Mouse (Mus musculus) spleen, postnatal 14 days (tissue): ENCODE results near the gene Mmp11.

Experiments used
- DNase-seq, 2 experiments: peaks; one replicate each; pipeline ENCODE4 v3.0.0; 2021 to 2022; ENCODE audit warnings: low spot score in 2 of 2

Gene Mmp11

DNA sequence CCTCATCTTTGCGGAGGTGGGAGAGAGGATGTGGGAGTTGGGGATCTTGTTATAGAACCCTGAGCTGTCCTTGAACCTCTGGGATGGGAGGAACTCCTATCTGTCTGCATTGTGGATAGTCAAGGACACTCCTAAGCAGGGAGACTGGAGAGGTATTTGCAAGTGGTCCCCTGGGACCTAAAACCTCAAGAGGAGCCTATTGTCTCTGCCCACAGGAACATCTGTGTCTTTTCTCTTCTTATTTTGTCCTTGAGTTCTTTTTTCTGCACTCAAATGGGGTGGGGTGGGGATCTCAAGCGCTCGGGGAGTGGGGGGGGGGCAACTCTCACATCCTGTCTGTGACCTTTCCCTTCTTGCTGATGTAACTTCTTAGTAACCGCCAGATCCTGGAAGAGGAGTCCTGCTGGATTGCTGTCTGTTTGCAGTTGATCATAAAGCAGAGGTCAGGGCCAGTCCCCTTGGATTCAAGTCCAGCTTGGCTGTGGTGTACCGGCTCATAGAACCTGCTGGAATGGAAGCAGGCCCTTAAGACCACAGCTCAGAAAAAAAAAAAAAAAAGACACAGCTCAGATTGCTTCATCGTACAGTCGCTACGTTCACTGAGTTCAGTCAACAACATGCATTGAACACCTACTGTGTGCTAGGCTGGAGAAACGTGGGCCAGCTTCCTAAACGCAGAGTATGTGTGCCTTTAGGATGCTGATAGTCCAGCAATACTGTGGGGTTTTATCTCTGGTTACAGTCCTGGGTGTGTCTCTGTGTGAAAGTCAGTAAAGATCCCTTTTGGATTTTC is 1.8 kb upstream of the Mmp11 start:
- DNase-seq, result peak in 1 of 2 experiments; percentile 20

DNA sequence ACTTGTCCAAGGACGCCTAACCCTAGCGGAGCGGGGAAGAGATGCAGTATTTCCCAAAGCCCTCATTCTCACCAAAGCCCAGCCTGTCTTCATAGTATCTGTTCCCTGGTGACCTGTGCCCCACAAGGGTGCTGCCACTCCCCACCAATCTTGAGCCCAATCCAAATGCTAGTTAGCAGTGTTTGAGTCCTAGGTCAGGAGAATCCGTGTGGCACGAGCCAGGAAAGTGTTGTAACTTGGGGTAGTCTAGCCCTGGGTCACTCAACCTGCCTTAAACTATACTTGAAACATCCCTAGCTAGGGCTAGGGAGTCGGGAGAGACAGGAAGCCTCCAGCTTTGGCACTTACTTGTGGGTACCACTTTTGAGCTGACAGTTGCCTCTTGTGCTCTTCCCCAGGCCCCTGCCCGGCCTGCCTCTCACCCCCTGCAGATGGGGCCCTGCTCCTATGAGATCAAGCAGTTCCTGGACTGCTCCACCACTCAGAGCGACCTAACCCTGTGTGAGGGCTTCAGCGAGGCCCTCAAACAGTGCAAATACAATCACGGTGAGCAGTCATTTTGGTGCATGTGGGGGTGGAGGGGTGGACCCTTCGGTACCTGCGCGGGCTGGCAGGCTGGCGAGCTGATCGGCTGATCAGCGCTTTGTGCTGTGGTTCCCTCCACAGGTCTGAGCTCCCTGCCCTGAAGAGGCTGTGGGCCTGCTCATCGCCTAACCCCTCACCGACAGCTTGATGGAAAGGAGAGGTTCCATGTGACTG is 792 bp upstream of the Mmp11 start:
- peak in 1 of 2 experiments; percentile 17 for DNase-seq

DNA sequence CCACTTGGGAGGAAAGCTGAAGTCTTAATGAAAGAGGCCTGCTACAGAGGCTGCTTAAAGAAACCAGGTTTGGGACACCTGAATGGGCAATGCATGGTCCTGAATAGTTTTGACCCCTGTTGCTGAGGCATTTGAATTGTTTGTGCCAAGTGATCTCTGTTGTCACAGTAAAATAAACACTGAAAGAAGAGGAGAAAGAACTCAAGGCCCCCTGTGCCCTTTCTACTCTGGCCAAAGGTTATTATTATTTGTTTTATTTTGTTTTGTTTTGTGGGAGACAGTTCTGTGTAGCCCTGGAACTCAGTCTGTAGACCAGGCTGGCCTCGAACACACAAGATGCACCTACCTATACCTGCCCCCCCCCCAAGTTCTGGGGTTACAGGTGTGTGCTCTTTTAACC is 1.3 kb downstream of the Mmp11 start:
- DNase-seq, result no peak

- no peak for DNase-seq
Measured at GRCm38 (mm10) chr10:75932891-75933290, 3.4 kb downstream of the Mmp11 start, which contains the start of gene Chchd10. Gene Chchd10 (plus strand): TSS chr10:75933130.

DNA sequence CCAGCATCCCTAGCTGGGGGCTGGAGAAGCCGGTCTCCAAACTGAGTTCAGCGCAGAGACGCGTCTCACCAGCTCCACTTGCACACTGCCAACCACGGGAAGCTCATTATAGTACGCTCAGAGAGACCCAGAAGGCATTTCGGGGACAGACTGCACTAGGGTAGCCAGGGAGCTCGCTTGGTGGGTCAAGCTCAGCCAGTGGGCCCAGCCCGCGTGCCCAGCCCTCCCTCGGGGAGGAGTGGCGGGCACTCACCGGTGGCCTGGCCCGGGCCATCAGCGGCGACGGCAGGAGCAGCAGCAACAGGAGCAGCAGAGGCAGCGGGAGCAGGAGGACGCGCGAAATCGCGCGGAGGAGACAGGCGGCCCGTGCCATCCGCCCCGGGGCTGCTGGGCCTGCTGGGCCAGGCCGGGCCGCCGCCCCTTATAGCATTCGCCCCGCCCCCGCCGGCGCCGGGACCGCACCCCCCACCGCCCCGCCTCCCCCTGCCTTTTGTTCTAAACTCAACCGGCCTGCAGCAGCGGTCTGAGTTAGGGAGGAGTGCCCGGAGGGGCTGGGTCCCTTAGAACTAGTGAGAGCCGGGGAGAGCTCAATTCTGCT is 4.1 kb downstream of the Mmp11 start:
- DNase-seq, result peak in 1 of 2 experiments; percentile 31

DNA sequence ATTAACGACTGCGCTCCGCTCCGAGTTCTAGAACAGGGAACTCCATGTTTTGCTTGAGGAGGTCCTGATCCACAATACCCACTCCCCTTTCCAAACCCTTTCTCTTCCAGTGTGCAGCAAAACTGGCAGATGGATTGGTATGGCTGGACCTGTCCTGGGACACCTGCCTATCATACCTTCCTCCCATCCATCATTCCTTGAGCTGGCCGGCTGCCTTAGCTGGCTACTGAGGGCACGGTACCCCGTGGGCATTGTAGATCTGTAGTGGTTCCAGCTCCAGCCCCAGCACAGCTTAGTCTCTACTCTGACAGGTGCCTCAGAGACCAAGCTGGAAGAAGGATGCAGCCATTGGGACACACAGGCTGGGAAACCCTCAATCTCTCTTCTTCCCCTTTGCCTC is 5.0 kb downstream of the Mmp11 start:
- no peak for DNase-seq

GRCm38 (mm10) chr10:75930304-75930703 is 6.0 kb downstream of the Mmp11 start:
- no peak for DNase-seq

- DNase-seq, result no peak
Measured at GRCm38 (mm10) chr10:75926396-75926795, 9.9 kb downstream of the Mmp11 start.

DNA sequence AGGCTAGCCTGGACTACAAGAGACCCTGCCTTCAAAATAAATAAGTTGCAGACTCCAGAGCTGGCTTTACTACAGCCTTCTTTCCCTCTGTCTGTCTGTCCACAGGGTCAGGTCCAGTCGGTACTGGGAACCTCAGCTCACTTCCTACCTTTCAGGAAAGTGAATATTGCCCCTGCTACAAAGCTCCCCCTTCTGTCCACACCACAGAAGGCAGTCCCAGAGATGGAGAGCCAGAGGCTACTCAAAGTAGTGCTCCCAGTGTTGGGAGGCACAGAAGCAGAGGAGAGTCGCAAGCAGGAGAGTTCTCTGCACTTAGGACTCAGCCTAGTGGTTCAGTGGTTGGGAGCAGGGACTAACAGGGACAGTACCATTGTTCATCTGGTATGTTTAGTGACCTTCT is 12.0 kb downstream of the Mmp11 start:
- no peak for DNase-seq

DNA sequence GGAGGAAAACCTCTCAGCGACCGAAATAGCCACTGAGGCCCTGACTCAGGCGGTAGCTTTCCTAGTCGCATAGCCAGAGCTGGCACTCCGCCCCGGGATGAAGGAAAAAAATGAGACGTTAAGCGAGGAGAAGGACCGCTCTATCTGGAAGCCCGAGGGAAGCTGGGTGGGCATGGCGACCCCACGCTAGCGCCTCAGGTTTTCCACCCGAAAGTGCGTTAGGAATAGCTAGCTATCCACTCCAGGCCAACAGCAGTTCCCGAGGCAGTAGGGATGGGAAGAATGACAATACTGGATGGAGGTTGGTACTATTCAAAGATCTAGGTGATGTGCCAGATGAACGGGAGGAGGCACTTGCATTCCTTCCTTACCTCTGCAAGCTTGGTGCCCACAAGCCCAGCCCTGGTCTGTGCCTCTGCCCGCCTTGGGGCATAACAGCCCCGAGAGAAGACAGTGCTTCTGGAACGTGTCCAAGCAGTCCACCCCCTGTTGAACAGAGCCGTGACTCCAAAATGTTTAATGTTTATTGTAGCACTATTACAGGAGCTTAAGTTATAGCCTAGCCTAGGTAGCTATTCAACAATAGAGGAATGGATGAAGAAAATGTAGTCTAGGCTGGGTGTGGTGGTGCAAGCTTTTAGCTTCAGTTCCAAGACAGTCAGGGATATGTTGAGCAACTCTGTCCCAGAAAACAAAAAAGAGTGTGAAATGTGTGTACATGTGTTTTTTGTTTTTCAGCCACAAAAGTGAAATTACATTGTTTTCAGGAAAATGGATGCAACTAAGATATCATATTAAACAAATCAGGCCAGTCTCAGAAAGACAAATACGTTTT is 14.4 kb downstream of the Mmp11 start:
- DNase-seq, result no peak

DNA sequence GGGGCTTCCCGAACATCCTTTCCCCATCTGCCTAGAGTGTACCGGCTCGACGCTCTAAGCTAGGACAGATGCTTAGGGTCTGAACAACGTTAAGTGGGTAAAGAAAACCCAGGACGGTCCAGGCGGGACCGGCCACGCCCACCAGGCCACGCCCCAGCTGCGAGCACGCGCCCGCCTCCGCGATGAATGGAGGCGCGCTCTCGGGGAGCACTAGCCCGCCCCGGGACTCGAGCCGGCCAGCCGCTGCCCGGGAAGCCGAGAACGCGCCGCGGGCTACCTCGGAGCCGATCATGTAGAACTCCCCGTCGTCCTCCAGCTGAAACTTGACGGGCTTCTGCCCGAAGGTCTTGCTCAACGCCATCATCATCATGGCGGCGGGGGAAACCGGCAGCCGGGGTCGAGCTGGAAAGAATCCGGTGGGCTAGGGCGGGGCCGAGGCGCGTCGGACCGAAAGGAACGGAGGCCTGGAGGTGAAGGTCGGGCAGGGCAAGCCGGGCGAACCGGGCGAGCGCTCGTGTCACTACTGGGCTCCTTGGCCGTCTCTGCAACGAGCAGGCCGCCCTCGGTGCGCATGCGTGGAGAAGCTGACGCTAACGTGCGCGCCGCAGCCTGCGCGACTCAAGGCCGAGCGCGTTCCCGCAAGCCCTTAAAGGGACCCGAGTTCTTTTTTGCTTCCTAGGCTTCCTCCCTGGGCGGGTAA is 15.1 kb downstream of the Mmp11 start, which contains the start of gene Smarcb1:
Smarcb1 (minus strand) TSS at position 592 of the 700 bp plus-strand sequence.
- peak; percentile 88 to 94 for DNase-seq

DNA sequence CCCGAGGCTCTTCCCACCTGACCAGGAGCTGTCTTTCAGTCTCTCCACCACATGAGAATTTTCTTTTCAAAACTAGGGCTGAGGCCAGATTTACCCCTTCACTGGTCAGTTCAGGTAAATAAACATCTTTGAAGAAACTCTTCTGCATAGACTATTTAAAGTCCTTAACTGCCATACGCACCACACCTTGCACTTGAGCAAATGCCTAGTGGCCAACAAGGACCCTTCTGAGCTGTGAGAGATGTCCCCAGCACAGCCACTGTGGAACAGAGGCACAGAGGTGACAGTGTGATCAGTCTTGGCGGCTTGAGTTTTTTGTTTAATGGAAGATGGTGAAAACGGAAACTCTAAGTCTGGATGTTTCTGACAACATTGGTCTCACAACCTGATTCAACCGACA is 17.3 kb downstream of the Mmp11 start:
- no peak for DNase-seq

DNA sequence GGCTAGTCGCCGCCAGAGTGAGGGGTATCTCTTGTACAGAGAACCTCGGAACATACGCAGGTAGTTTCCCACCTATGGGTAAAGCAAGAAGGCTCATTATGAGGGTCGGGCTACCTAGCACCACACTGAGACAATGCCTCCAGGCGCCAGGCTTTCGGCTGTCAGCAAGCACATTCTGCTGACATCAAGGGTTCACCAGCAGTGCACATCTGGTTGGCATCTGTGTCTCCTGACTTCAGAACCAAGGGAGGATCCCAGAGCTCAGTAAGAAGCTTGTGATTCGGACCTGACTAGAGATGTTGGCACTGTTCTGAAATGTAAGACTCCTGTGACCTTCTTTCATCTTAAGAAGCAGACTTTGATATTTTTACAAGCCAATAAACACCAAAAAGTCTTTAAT is 19.5 kb downstream of the Mmp11 start:
- no peak for DNase-seq

DNA sequence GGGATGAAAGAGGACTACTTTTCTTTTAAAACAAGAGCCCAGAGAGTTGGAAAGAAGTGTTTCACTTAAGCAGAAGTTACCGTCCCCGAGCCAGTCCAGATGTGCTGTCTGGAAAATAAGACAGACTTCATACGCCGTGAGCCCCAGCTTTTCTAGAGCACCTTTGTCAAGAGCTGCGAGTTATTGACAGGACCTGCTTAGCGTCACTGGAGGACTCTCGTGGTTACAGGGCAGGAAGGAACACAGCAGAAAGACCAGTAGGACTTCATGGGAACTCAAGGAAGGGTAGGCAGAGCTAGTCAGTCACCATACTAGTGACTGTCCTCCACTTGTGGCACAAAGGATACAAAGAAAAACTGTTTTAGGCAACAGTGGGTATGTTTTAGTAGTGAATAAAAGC is 20.7 kb downstream of the Mmp11 start:
- no peak for DNase-seq

- no peak for DNase-seq
Measured at GRCm38 (mm10) chr10:75913013-75913589, 23.2 kb downstream of the Mmp11 start.

DNA sequence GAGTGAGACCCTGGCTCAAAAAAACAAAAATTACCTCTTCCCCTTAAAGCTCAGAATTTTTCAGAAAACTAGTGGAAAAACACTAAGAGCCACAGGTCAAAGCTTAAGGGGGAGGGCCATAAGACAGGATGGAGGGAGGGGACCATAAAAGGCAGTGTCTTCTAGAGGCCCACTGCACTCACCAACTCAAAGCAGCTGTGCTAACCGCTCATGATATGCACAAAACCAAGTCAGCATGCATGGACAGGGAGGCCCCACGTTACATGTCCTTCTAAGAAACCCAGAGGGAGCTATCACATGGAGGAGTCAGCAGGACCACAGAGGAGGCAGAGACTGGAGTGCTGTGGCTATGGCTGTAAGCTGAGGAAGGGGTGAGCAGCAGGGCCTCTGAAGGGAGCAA is 25.6 kb downstream of the Mmp11 start:
- no peak for DNase-seq

DNA sequence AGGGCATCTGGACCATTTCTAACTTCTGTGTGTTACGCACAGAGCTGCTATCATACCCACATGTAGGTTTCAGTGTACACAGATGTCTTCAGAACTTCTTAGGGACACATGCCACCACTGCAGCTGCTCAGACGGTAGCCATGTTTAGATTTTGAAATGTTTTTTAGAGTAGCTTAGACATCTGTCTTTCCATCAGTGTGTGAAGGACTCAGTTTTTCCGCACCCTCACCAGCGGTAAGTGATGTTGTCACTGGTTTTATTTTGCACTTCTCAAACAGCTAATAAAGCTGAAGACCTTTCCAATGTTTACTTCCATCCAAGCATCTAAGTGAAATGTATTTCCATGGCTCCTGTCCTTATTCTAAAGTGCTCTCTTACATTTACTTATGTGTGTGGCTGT is 29.4 kb downstream of the Mmp11 start:
- DNase-seq, result no peak

DNA sequence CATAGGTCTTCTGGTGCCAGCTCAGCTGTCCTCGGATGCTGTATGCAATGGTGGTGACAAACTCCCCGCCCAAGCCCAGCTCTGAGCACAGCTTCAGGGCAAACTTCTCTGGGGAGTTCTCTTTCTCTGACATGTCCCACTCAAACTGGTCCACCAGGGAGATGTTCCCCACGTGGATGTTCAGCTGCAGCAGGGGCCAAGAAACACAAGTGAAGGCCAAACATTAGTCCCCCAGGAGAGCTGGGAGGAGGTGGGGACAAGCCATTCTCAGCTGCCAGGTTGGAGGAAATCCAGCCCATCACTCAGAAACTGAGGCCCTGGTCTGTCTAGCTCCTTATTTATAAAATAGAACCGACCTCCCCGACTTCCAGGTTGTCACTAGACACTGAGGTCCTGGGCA is 31.9 kb downstream of the Mmp11 start:
- DNase-seq, result no peak

- no peak for DNase-seq
Measured at GRCm38 (mm10) chr10:75898846-75899245, 37.5 kb downstream of the Mmp11 start.

DNA sequence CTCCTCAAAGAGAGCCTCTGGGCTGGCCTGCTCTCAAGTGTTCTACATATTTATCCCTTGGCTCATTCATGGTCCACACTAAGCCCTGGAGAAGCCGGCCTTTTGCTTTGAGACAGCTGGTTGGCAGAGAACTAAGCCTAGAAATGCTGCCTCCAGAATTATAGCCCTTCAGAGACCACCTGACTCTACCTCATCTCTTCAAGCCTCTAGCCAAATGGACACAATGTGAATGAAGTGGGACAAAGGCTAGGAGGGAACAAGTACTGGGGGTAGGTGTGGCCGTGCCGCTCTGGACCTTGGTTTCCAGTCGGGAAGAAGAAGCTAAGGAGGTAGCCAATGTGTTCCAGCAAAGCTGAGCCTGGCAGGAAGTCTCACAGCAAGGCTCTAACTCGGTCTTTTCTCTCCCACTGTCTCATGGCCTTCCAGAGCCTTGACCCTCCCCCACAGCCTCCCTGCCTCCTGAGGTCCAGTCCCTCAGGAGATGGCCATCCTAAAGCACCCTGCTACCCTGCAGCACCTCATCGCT is 38.2 kb downstream of the Mmp11 start:
- DNase-seq, result no peak
